In genomic region chr9:46647238-46647922, GRCm38 (mm10) we compare ENCODE assay signal across 17 mouse cellular contexts.
DNase-seq lines count a peak whose midpoint lies in the region; ATAC-seq and TF ChIP-seq lines count a peak whose summit lies in the region.
"Had no signal": no experiment of that assay in that cellular context is flagged by ENCODE, and none has a peak within 500 bp of the region (broad histone marks: within the 10 kb centered on the region; RNA-seq: fewer than 3 reads in every experiment).

No protein-coding gene starts in this region.

- WGBS in forebrain, embryonic 14.5 days, result 14% methylated on average over 9 of the region's 9 CpGs

- H3K9me3 ChIP-seq in forebrain, embryonic 14.5 days (replicated peaks; ENCODE audit: control insufficient read depth, low read length), result no peaks in the 10 kb centered on the region
- H3K9me3 ChIP-seq: embryonic facial prominence, embryonic 13.5 days; heart, embryonic 12.5 days; liver, embryonic 15.5 days had no signal

- intact Hi-C loops in gastrocnemius, adult 2 months (cut with DNase I), result no loop called here

- peaks cover 14% of the 10 kb centered on the region for H3K4me1 ChIP-seq in forebrain, embryonic 14.5 days (ENCODE audit: control insufficient read depth, insufficient read depth, low read length)
- H3K4me1 ChIP-seq: embryonic facial prominence, embryonic 13.5 days; liver, embryonic 15.5 days had no signal

- H3K4me2 ChIP-seq in forebrain, embryonic 14.5 days (ENCODE audit: low read length), result no peak overlapping the region
- H3K4me2 ChIP-seq: embryonic facial prominence, embryonic 13.5 days; heart, embryonic 12.5 days; liver, embryonic 15.5 days had no signal

- no peaks in the 10 kb centered on the region for H3K36me3 ChIP-seq in forebrain, embryonic 14.5 days (ENCODE audit: control insufficient read depth, insufficient read depth, low read length)
- H3K36me3 ChIP-seq: embryonic facial prominence, embryonic 13.5 days; heart, embryonic 12.5 days; liver, embryonic 15.5 days had no signal

- peak overlapping the region; percentile 39; the same call in 1 of the 2 replicates for H3K27ac ChIP-seq in forebrain, embryonic 14.5 days (ENCODE audit: low read depth, low read length)
- H3K27ac ChIP-seq in gastrocnemius, adult 2 months, result no peak overlapping the region
- H3K27ac ChIP-seq: embryonic facial prominence, embryonic 13.5 days; liver, embryonic 15.5 days had no signal

- no peak for TF ChIP-seq CTCF in gastrocnemius, adult 2 months (IDR thresholded peaks at IDR 0.05)

- H3K4me3 ChIP-seq in forebrain, embryonic 14.5 days (ENCODE audit: low read depth, low read length), result no peak overlapping the region
- no peak overlapping the region for H3K4me3 ChIP-seq in gastrocnemius, adult 2 months
- H3K4me3 ChIP-seq: embryonic facial prominence, embryonic 13.5 days; heart, embryonic 12.5 days; liver, embryonic 15.5 days had no signal

- no peaks in the 10 kb centered on the region for H3K27me3 ChIP-seq in forebrain, embryonic 14.5 days (replicated peaks; ENCODE audit: control insufficient read depth, insufficient read depth, low read length)
- H3K27me3 ChIP-seq: liver, embryonic 15.5 days; Patski had no signal

- no peak overlapping the region for H3K9ac ChIP-seq in forebrain, embryonic 14.5 days (ENCODE audit: low read length)
- H3K9ac ChIP-seq: embryonic facial prominence, embryonic 13.5 days; heart, embryonic 12.5 days; liver, embryonic 15.5 days had no signal

- peak; percentile 5 for DNase-seq in right cerebral cortex, postnatal 4 days
- DNase-seq in right cerebral cortex, adult 2 months (ENCODE audit: low spot score in 2 of 2), result no peak
- DNase-seq in forebrain, embryonic 14.5 days (ENCODE audit: low spot score), result peak; percentile 64
- peak; percentile 17 for DNase-seq in mesoderm, embryonic 11.5 days (ENCODE audit: low read depth, low spot score)
- DNase-seq in telencephalon, adult 2 months (ENCODE audit: low read depth, low spot score), result peak; percentile 46
- no peak for DNase-seq in cerebellum, adult 11-12 months
- no peak for DNase-seq in urinary bladder, postnatal 10 days (ENCODE audit: low spot score)
- DNase-seq in gastrocnemius, adult 2 months, result no peak
- DNase-seq: adrenal gland, postnatal 25 days; cerebellum, adult 18-20 months; kidney, postnatal 25 days; left cerebral cortex, postnatal 4 days; spleen, adult 18-20 months had no signal

- ATAC-seq in forebrain, embryonic 14.5 days, result peak; percentile 37; the same call in 1 of the 2 replicates
- ATAC-seq: Patski had no signal

Comparison
In these comparisons a context has a peak if more than half of its experiments do, and no peak if none do; other contexts are left out.
1. DNase-seq: peak in right cerebral cortex, postnatal 4 days (single experiment), forebrain, embryonic 14.5 days (single experiment), mesoderm, embryonic 11.5 days (single experiment) and telencephalon, adult 2 months (single experiment); none in right cerebral cortex, adult 2 months (0 of 2), cerebellum, adult 11-12 months (single experiment), urinary bladder, postnatal 10 days (single experiment) and gastrocnemius, adult 2 months (single experiment).